Mouse (Mus musculus) C2C12 (cell line): ENCODE results near the gene Zrsr1. TPM values are rescaled to one million over a fixed set of nuclear protein-coding genes. Genes with fewer than 3 reads are reported as not detected.

ENCODE experiments used
- H3K27me3 ChIP-seq: one replicate; pipeline ENCODE4 v1.6.1; 2011; ENCODE audit not compliant: control insufficient read depth, insufficient read depth, insufficient read length
- H3K36me3 ChIP-seq: one replicate; pipeline ENCODE4 v1.6.1; 2011; ENCODE audit not compliant: control insufficient read depth, insufficient read depth
- H3K4me3 ChIP-seq: one replicate; pipeline ENCODE4 v1.5.1; 2011; ENCODE audit warnings: mild to moderate bottlenecking, control low read depth; ENCODE audit not compliant: poor library complexity, insufficient read depth, severe bottlenecking
- H3K79me2 ChIP-seq: one replicate; pipeline ENCODE4 v1.6.1; 2011; ENCODE audit not compliant: control insufficient read depth, insufficient read depth
- H3K79me3 ChIP-seq: one replicate; pipeline ENCODE4 v1.6.1; 2011; ENCODE audit warnings: low read depth, control low read depth
- H3ac ChIP-seq: one replicate; pipeline ENCODE3; 2011; ENCODE audit warnings: low read depth; ENCODE audit not compliant: control insufficient read depth, insufficient read length
- CEBPB ChIP-seq: IDR thresholded peaks from one replicate; pipeline ENCODE4 v1.6.1; 2011; ENCODE audit warnings: low read depth, mild to moderate bottlenecking, control low read depth, moderate library complexity
- CTCF ChIP-seq: IDR thresholded peaks from one replicate; pipeline ENCODE4 v1.5.1; 2011; ENCODE audit not compliant: control insufficient read depth, insufficient read depth, insufficient read length
- FOSL1 ChIP-seq: IDR thresholded peaks from one replicate; pipeline ENCODE4 v1.8.0; 2011; ENCODE audit warnings: mild to moderate bottlenecking, low read length; ENCODE audit not compliant: poor library complexity, insufficient read depth, severe bottlenecking
- MAX ChIP-seq: IDR thresholded peaks from one replicate; pipeline ENCODE4 v1.6.1; 2011; ENCODE audit warnings: mild to moderate bottlenecking, control low read depth
- MYOD1 ChIP-seq: IDR thresholded peaks from one replicate; pipeline ENCODE4 v1.6.1; 2011; ENCODE audit warnings: low read depth; ENCODE audit not compliant: control insufficient read depth, insufficient read length
- MYOG ChIP-seq: IDR thresholded peaks from one replicate; pipeline ENCODE4 v1.6.1; 2011; ENCODE audit not compliant: control insufficient read depth, insufficient read length; ENCODE audit errors: extremely low read depth
- USF1 ChIP-seq: IDR thresholded peaks from one replicate; pipeline ENCODE4 v1.6.1; 2011; ENCODE audit warnings: low read depth, mild to moderate bottlenecking, control low read depth, moderate library complexity
- polyA plus RNA-seq: library from polyadenylated mRNA; unstranded; fragments of >200 nt; fragmentation: generic; extraction: Trizol; gene quantifications from one replicate; pipeline ENCODE4 v1.2.1, GENCODE M21; 2012; ENCODE audit warnings: missing spikeins

Gene Zrsr1
- polyA plus RNA-seq, 1 experiment: 3.4 TPM

- H3K27me3 ChIP-seq: no peaks in the 10 kb centered on the region
- H3K4me3 ChIP-seq: no peak overlapping the region
- TF ChIP-seq MYOD1: no peak
- TF ChIP-seq FOSL1: no peak
- TF ChIP-seq MAX: no peak
- TF ChIP-seq CTCF: no peak
- no peak for TF ChIP-seq CEBPB
- TF ChIP-seq USF1: no peak
- TF ChIP-seq MYOG: no peak
- no peak overlapping the region for H3ac ChIP-seq
- peaks cover 10% of the 10 kb centered on the region for H3K79me2 ChIP-seq
- H3K79me3 ChIP-seq: peaks cover 2% of the 10 kb centered on the region
- peaks cover 4% of the 10 kb centered on the region for H3K36me3 ChIP-seq
Measured at GRCm38 (mm10) chr11:22950131-22950530, 21.7 kb upstream of the Zrsr1 start.

- TF ChIP-seq CEBPB (no peak), MYOD1 (no peak), FOSL1 (no peak), MYOG (no peak), USF1 (no peak), MAX (no peak)
- Histone ChIP-seq H3K79me3 (peaks cover 2% of the 10 kb centered on the region), H3K27me3 (no peaks in the 10 kb centered on the region), H3K36me3 (peaks cover 8% of the 10 kb centered on the region), H3ac (no peak overlapping the region), H3K79me2 (peaks cover 10% of the 10 kb centered on the region), H3K4me3 (no peak overlapping the region)
Measured at GRCm38 (mm10) chr11:22952668-22953067, 19.1 kb upstream of the Zrsr1 start.

- Histone ChIP-seq H3K27me3 (no peaks in the 10 kb centered on the region), H3K79me2 (peaks cover 20% of the 10 kb centered on the region), H3K79me3 (no peaks in the 10 kb centered on the region), H3ac (no peak overlapping the region), H3K4me3 (no peak overlapping the region), H3K36me3 (peaks cover 8% of the 10 kb centered on the region)
- no peak for TF ChIP-seq MYOG
- TF ChIP-seq MAX: no peak
- TF ChIP-seq CEBPB: no peak
- no peak for TF ChIP-seq MYOD1
Measured at GRCm38 (mm10) chr11:22956346-22956745, 15.5 kb upstream of the Zrsr1 start.

GRCm38 (mm10) chr11:22956830-22957229 lies 15.0 kb upstream of the Zrsr1 start:
- Histone ChIP-seq H3K27me3 (no peaks in the 10 kb centered on the region), H3ac (no peak overlapping the region), H3K79me2 (peaks cover 23% of the 10 kb centered on the region), H3K36me3 (peaks cover 8% of the 10 kb centered on the region), H3K79me3 (no peaks in the 10 kb centered on the region), H3K4me3 (no peak overlapping the region)
- TF ChIP-seq CTCF (peak; percentile 83), MAX (no peak)

- Histone ChIP-seq H3K27me3 (no peaks in the 10 kb centered on the region), H3K36me3 (peaks cover 8% of the 10 kb centered on the region), H3K79me2 (peaks cover 33% of the 10 kb centered on the region), H3K4me3 (no peak overlapping the region), H3ac (no peak overlapping the region), H3K79me3 (no peaks in the 10 kb centered on the region)
- TF ChIP-seq MAX (no peak), MYOG (no peak), FOSL1 (no peak), CTCF (no peak), CEBPB (no peak), MYOD1 (no peak), USF1 (no peak)
Measured at GRCm38 (mm10) chr11:22957791-22958374, 13.9 kb upstream of the Zrsr1 start.

GRCm38 (mm10) chr11:22962101-22962500 lies 9.7 kb upstream of the Zrsr1 start:
- peaks cover 65% of the 10 kb centered on the region for H3K79me2 ChIP-seq
- TF ChIP-seq USF1: no peak
- TF ChIP-seq MYOG: no peak
- TF ChIP-seq MYOD1: no peak
- TF ChIP-seq MAX: no peak
- no peak for TF ChIP-seq FOSL1
- no peak for TF ChIP-seq CEBPB
- TF ChIP-seq CTCF: no peak
- H3K79me3 ChIP-seq: peaks cover 7% of the 10 kb centered on the region
- H3K36me3 ChIP-seq: no peaks in the 10 kb centered on the region
- H3ac ChIP-seq: no peak overlapping the region
- no peak overlapping the region for H3K4me3 ChIP-seq
- no peaks in the 10 kb centered on the region for H3K27me3 ChIP-seq
